Mouse (Mus musculus) thymus, postnatal 36 days (tissue): ENCODE results near the gene Mymk.
A peak's percentile ranks its signal among the peaks of the same experiment; 100 is the strongest.

Source experiments
- DNase-seq, 2 experiments: peaks; one replicate each; pipeline ENCODE4 v3.0.0; 2022; ENCODE audit warnings: mixed read lengths in 2 of 2

Gene Mymk

DNA sequence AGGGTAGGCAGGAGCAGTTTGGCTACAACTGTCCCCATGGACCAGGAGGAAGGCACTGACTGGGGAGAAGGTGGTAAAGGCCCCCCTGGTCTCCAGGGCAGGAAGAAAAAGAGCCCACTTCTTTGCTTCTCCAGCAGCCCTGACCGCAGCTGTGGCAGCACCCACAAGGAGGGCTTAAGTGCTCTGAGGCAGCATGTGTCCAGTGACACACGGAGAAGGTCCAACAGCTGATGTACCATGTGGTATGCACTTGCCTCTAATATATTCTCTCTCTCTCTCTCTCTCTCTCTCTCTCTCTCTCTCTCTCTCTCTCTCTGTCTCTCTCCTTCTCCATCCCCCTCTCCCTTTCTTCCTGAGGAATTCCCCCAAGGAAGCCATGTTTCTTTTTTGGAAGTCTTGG, at the start of gene Mymk:
Gene Mymk, minus strand, starts transcription at position 202 of the 400 bp plus-strand sequence.
- no peak for DNase-seq

DNA sequence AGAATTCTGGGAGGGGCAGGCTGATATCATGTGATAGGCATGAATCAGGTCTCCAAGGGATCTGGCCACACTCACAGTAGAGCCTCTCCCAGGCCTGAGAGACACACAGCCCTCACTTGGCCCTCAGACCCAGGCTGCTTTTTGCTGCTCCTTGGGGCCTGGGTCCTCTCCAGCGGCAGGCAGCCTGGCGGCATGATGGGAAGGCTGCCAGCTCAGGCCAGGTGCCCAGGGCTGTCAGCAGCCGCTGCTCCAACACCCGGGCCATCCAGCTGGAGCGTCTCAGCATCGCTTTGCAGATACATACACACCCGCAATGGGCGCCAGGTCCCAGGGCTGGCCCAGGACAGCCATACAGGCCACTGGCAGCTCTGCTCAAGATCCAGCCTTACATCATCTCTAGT, 48.3 kb upstream of the Mymk start:
- peak; percentile 50 to 71 for DNase-seq

- no peak for DNase-seq
These were observed 47.8 kb upstream of the Mymk start for GRCm38 (mm10) chr2:27119766-27120165.

- DNase-seq: no peak
These were observed 46.5 kb upstream of the Mymk start for GRCm38 (mm10) chr2:27118452-27118851.

DNA sequence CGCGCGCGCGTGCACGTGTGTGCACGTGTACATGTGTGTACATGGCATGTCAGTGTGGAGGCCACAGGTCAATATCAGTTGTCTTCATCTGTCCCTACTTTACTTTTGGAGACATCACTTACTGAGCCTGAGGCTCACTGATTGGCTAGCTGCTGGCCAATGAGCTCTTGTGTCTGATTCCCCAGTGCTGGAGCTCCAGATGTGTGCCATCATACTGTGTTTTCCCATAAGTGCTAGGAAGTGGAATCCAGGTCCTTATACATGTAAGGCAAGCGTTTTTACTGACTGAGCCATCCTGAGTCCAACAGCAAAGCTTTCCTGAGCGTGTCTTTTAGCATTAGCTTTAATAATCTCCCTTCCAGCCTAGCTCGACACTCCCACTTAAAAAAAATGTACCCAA, 42.2 kb upstream of the Mymk start:
- DNase-seq: no peak

DNA sequence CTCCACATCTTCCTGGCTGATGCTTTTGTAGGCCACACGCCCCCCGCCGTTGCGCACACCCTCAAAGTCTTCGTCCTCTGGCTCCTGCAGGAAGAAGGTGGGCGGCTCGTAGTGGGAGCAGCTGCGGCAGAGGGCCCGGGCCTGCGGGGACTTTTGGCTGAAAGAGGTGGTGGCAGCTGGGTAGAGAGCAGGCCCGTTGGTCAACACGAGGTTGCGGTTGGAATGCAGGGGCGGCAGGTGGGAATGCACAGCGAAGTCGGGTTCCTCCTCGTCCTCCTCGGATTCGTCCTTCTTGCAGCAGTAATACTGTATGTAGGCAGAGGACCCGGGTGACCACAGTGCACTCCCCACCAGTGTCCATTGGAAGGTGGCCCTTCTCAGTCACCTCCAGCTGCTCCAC, 40.6 kb upstream of the Mymk start:
- DNase-seq: no peak

DNA sequence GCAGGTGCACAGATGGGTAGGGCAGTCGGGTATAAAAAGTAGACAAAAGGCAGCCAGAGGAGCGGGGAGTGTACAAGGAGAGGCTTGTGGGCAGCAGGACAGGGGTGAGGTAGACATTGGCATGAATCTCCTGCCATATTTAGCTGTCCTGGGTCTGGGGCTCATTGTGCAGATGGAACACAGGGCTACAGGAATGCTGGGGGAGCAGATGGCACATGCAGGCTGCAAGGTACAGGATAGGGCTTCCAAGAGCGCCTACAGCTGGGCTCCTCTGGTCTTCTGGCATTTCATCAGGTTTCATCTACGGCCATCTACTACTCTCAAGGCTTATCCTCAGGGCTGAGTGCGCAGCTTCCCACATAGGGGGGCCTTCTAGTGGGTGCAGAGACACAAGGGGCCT, 37.1 kb upstream of the Mymk start:
- no peak for DNase-seq

DNA sequence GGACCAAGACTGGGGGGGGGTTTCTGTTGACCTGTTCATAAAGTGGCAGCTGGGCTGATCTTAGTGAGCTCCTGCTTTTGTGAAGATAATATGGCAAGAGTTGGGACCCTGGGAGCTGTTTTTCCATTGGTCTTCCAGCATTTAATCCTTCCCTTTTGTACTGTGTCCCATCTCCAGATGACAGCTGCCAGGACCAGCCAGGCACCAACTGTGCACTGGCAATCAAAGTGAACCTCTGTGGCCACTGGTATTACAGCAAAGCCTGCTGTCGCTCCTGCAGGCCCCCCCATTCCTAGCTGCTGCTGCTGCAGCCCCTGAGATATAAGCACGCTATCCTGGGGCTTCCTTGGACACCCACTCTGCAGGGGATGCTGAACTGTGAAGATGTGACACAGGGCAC, 36.2 kb upstream of the Mymk start:
- DNase-seq: no peak

- DNase-seq: no peak
These were observed 34.8 kb upstream of the Mymk start for GRCm38 (mm10) chr2:27106816-27107215.

- DNase-seq: no peak
These were observed 31.6 kb upstream of the Mymk start for GRCm38 (mm10) chr2:27103554-27103953.

- DNase-seq: no peak
These were observed 25.8 kb upstream of the Mymk start for GRCm38 (mm10) chr2:27097776-27098175.

- DNase-seq: no peak
These were observed 25.3 kb upstream of the Mymk start for GRCm38 (mm10) chr2:27097241-27097656.

DNA sequence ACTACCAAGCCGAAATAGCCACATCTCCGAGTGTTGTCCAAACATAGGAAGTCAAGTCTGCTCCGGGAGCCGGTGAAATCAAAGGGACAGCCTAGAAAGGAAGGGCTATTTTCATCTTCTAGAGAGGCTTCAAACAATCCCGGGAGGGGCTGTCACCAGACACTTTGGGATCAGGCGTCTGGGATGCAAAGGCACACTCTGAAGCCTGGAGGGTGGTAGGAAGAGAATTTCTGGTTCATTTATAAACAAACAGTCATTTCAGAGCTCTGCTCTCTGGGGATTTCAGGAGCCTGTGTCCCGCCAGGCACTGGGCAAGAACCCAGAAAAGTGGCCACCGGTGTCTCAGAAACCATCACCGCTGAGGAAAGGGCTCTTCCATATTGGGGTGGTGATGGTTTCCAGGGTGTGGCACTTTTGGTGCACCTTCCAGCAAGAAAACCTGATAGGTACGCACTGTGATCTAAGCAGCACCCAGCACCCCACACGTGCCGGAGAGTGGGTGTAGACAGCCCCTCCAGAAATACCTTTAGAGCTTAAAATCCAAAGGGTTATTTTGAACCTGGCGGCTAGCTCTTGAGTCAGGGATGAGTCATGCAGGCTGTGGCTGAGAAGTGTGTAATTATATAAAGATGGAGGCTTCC, 24.5 kb upstream of the Mymk start:
- no peak for DNase-seq

DNA sequence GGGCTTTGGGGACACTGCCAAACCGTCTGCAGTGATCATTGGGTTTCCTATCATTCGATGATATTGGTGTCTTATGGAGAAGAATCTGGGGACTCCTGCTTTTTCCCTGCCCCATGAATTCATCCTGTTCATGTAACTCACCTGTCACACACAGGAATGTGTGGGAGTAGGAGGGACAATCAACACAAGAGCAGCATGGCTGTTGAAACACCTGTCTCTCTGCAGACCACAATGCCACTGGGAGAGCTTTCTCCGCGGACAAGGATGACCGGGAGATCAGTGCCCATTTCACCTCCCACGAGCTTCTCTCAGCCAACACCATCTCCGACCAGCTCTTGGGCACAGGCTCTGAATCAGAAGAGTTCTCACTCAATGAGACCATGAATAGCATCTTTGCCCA, 23.2 kb upstream of the Mymk start:
- no peak for DNase-seq

- no peak for DNase-seq
These were observed 17.3 kb upstream of the Mymk start for GRCm38 (mm10) chr2:27089238-27089637.

DNA sequence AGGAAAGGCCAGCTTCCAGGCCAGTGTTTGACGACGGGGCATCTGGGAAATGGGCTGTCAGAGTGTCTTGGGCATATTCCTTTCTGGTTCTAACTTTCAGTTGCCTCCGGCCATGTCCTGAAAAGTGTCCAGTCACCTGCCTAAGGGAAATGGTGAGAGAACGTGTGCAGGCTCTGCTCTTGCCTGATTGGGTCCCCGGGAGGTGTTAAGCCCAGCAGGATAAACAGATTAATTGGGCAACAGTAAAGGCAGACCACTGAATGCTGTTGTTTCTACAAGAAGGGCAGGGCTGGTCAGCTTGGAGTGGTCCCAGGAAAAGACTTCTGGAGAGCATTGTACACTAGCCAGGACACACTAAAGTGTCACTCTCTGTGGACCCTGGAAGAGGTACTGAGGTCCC, 16.7 kb upstream of the Mymk start:
- DNase-seq: no peak

- no peak for DNase-seq
These were observed 16.2 kb upstream of the Mymk start for GRCm38 (mm10) chr2:27088071-27088644.

DNA sequence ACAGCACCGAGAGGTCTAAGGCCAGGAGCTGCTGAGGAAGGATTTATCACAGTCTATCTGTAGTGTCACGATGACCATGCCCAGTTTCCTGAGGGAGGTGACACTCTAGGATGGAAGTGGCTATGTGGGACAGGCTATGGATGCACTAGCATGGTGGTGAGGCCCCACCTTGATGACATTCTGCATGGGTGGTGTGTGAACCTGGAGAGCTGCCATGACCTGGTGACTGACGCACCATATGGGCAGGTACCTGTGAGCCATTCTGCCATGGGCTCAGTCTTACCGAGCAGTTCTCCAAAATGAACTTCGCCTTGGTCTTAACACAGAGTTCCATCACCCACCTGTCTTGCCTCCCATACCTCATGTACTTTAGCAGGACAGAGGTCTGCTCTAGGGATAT, 15.6 kb upstream of the Mymk start:
- no peak for DNase-seq

DNA sequence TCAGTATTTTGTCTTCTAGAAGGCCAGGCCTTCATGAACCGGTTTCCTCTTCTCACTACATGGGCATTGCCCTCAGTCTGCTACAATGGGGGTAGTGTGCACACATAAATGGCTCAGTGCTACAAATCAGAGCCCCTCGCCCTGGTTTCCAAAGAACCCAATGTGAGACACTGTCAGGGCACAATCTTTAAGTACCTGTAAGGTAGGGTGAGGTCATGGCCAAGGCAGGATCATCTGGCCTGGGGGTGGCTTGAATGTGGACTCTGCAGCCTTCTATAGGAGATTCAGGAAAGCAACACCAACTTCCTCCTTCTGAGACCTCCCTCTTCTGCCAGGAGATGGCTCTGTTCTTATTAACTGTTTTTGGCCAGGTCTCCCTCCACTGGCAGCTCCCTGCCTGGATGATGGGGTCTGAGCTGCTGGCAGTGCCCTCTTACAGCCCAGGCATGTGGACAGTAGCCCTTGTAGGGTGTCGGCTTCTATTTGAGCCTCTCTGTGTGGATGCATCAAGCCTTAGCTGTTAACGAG, 14.6 kb upstream of the Mymk start:
- no peak for DNase-seq

GRCm38 (mm10) chr2:27085801-27086200, 13.8 kb upstream of the Mymk start:
- no peak for DNase-seq

- DNase-seq: peak; percentile 56 to 75
These were observed 13.0 kb upstream of the Mymk start for GRCm38 (mm10) chr2:27084963-27085362.

- no peak for DNase-seq
These were observed 11.9 kb upstream of the Mymk start for GRCm38 (mm10) chr2:27083761-27084475.

GRCm38 (mm10) chr2:27079649-27080048, 7.7 kb upstream of the Mymk start:
- no peak for DNase-seq

GRCm38 (mm10) chr2:27079152-27079584, 7.2 kb upstream of the Mymk start, which contains the start of gene Adamtsl2:
Adamtsl2 (plus strand) TSS chr2:27079379.
- DNase-seq: peak; percentile 62 to 82
